Mouse (Mus musculus) bone marrow, adult 2 months (tissue): Measurements from ENCODE around the gene Fkbp8. TPM values are rescaled to one million over a fixed set of nuclear protein-coding genes. Genes with fewer than 3 reads are reported as not detected.
A peak's percentile ranks its signal among the peaks of the same experiment; 100 is the strongest.

Source experiments
- H3K27ac ChIP-seq: fragments of 200-500 bp; 2 replicates; pipeline ENCODE4 v1.5.1; 2012; ENCODE audit warnings: low read depth, mild to moderate bottlenecking, control low read depth, inconsistent platforms, low read length; ENCODE audit not compliant: control insufficient read depth, poor library complexity, insufficient read depth
- H3K4me1 ChIP-seq: fragments of 200-500 bp; 2 replicates; pipeline ENCODE4 v1.6.1; 2011; ENCODE audit warnings: low read length; ENCODE audit not compliant: control insufficient read depth, insufficient read depth
- H3K4me3 ChIP-seq: fragments of 200-500 bp; replicated peaks from 2 replicates; pipeline ENCODE3; 2011; ENCODE audit warnings: mild to moderate bottlenecking, low read depth, low read length, control low read depth; ENCODE audit not compliant: control insufficient read depth
- CTCF ChIP-seq: fragments of 200-500 bp; IDR thresholded peaks from 2 replicates; pipeline ENCODE4 v1.5.1; 2011; ENCODE audit warnings: low read length, control low read depth; ENCODE audit not compliant: control insufficient read depth, insufficient read depth
- POLR2A ChIP-seq: fragments of 200-500 bp; IDR thresholded peaks from 2 replicates; pipeline ENCODE4 v1.6.1; 2011; ENCODE audit warnings: low read depth, mild to moderate bottlenecking, control low read depth, low read length, borderline replicate concordance; ENCODE audit not compliant: control insufficient read depth
- WGBS: fragments of 180-500 bp; shearing (Covaris S2); methylation state at CpG from one replicate; pipeline ENCODE4 v1.1.7; 2018; 5-methylcytosine and 5-hydroxymethylcytosine counted together
- polyA plus RNA-seq: library from polyadenylated mRNA; stranded (reverse); fragments of >200 nt; gene quantifications from 2 replicates; pipeline ENCODE4 v1.2.4, GENCODE M21; 2011; ENCODE audit warnings: low replicate concordance; ENCODE audit not compliant: missing spikeins, insufficient read depth, insufficient read length

Gene Fkbp8
- polyA plus RNA-seq, result 98.7 and 181 TPM in 2 replicates

- peak within 1 kb of the TSS; percentile 87 for H3K27ac ChIP-seq
- H3K4me3 ChIP-seq, result peak within 1 kb of the TSS; percentile 88
- TF ChIP-seq POLR2A, result peak; percentile 59
- TF ChIP-seq CTCF, result no peak
- H3K4me1 ChIP-seq, result peaks cover 5% of the 10 kb centered on the region
- under 1% methylated on average over 61 of the region's 61 CpGs for WGBS
These were observed at the start of gene Fkbp8, which contains the start of gene Kxd1 for GRCm38 (mm10) chr8:70527512-70528181. Fkbp8 (plus strand) TSS chr8:70527724. Kxd1 (minus strand) TSS chr8:70527956.

GRCm38 (mm10) chr8:70481908-70482307, 45.6 kb upstream of the Fkbp8 start:
- 67% methylated on average over 3 of the region's 3 CpGs for WGBS
- Histone ChIP-seq H3K4me3 (no peak overlapping the region), H3K27ac (no peak overlapping the region), H3K4me1 (no peaks in the 10 kb centered on the region; the same call in 1 of the 2 replicates)
- TF ChIP-seq CTCF, result no peak
- no peak for TF ChIP-seq POLR2A

- Histone ChIP-seq H3K27ac (no peak overlapping the region), H3K4me3 (no peak overlapping the region), H3K4me1 (no peaks in the 10 kb centered on the region)
- WGBS, result 81% methylated on average over 2 of the region's 2 CpGs
- no peak for TF ChIP-seq CTCF
- no peak for TF ChIP-seq POLR2A
These were observed 44.6 kb upstream of the Fkbp8 start for GRCm38 (mm10) chr8:70482943-70483342.

- Histone ChIP-seq H3K27ac (no peak overlapping the region), H3K4me1 (no peaks in the 10 kb centered on the region), H3K4me3 (no peak overlapping the region)
- 63% methylated on average over 7 of the region's 7 CpGs for WGBS
- no peak for TF ChIP-seq POLR2A
- no peak for TF ChIP-seq CTCF
These were observed 41.3 kb upstream of the Fkbp8 start for GRCm38 (mm10) chr8:70486191-70486681.

- WGBS, result 40% methylated on average over 33 of the region's 33 CpGs
- no peak for TF ChIP-seq POLR2A
- no peak for TF ChIP-seq CTCF
- Histone ChIP-seq H3K4me1 (no peaks in the 10 kb centered on the region), H3K27ac (no peak within 1 kb of the TSS), H3K4me3 (no peak within 1 kb of the TSS)
These were observed 40.5 kb upstream of the Fkbp8 start, which contains the start of gene Tmem59l for GRCm38 (mm10) chr8:70486941-70487520. Tmem59l (minus strand) TSS chr8:70487358.

- H3K27ac ChIP-seq, result no peak overlapping the region
- TF ChIP-seq CTCF (no peak), POLR2A (no peak)
- no peak overlapping the region for H3K4me3 ChIP-seq
- 3% methylated on average over 55 of the region's 55 CpGs for WGBS
- no peaks in the 10 kb centered on the region for H3K4me1 ChIP-seq
These were observed 39.3 kb upstream of the Fkbp8 start for GRCm38 (mm10) chr8:70487993-70488796.

DNA sequence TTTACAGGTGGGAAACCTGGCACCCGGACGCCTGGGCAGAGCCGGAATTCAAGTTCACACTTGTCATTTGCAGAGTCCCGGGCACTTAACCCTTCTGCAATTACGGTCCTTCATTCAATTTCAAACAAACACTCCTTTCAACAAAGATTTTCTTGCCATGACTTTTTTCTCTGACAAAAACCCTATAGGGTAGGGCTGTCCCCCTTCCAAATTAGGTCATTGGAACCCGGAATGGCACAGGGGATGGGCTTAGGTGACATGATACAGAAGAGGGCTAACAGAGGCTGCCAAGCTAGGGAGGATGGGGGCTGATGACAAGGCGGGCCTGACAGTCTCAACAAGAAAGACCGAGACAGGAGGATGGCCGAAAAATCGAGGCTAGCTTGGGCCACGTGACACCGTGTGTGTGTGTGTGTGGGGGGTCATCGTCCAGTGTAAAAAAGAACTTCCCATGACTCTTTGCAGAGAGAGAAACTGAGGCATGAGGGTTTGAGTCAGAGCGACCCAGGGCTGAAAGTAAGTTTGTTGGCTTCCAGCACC, 38.5 kb upstream of the Fkbp8 start:
- Histone ChIP-seq H3K4me1 (no peaks in the 10 kb centered on the region), H3K4me3 (no peak overlapping the region), H3K27ac (no peak overlapping the region)
- TF ChIP-seq CTCF (no peak), POLR2A (no peak)
- WGBS, result 2% methylated on average over 14 of the region's 14 CpGs
